Mouse (Mus musculus) C2C12 (cell line): ENCODE results near the gene Psmd11.

ENCODE experiments used
- CEBPB ChIP-seq: IDR thresholded peaks from one replicate; pipeline ENCODE4 v1.6.1; 2011; ENCODE audit warnings: low read depth, mild to moderate bottlenecking, control low read depth, moderate library complexity
- CTCF ChIP-seq: IDR thresholded peaks from one replicate; pipeline ENCODE4 v1.5.1; 2011; ENCODE audit not compliant: control insufficient read depth, insufficient read depth, insufficient read length
- FOSL1 ChIP-seq: IDR thresholded peaks from one replicate; pipeline ENCODE4 v1.8.0; 2011; ENCODE audit warnings: mild to moderate bottlenecking, low read length; ENCODE audit not compliant: poor library complexity, insufficient read depth, severe bottlenecking
- MAX ChIP-seq: IDR thresholded peaks from one replicate; pipeline ENCODE4 v1.6.1; 2011; ENCODE audit warnings: mild to moderate bottlenecking, control low read depth
- USF1 ChIP-seq: IDR thresholded peaks from one replicate; pipeline ENCODE4 v1.6.1; 2011; ENCODE audit warnings: low read depth, mild to moderate bottlenecking, control low read depth, moderate library complexity

- TF ChIP-seq CTCF = no peak
- TF ChIP-seq CEBPB = no peak
- no peak for TF ChIP-seq MAX
- TF ChIP-seq USF1 = no peak
- TF ChIP-seq FOSL1 = no peak
Observed at GRCm38 (mm10) chr11:80512313-80513056, 84.1 kb downstream of the Psmd11 start.
